Mouse (Mus musculus): ENCODE results near the gene Tex44. TPM values are rescaled to one million over a fixed set of nuclear protein-coding genes. Genes with fewer than 3 reads are reported as not detected.
A peak's percentile ranks its signal among the peaks of the same experiment; 100 is the strongest.

Tex44 gene
- 0.74 and 1.2 TPM in 2 replicates for polyA plus RNA-seq (2012; rRNA removed)

DNA sequence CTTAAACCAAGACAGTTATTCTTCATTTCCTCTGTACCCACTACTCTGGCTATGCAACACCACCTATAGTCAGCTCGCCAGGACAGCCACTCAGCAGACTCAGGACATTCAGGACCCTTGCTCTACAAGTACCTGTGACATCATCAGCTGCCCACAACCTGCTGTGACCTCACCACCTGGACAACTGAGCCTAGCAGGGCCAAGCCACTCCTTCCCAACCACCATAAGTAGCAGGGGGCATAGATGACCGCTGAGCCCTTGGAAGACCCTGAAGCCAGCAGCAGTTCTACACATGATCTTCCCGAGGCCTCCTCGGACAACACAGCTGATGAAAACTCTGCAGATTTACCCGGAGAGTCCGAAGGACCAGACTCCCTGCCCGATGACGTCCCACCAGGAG lies at the start of gene Tex44, which contains the start of gene Nmur1:
Tex44 (plus strand) TSS at position 202 of the 400 bp plus-strand sequence.
Nmur1 (minus strand) TSS at position 101 of the 400 bp plus-strand sequence.
- H3K27ac ChIP-seq (ENCODE audit: control insufficient read depth, insufficient read depth, low read length) = peak within 1 kb of the TSS; percentile 99
- no peak for TF ChIP-seq CTCF (IDR thresholded peaks at IDR 0.05; ENCODE audit: borderline replicate concordance, control insufficient read depth, extremely low read depth, insufficient read depth, low read length, poor library complexity)
- no peak for TF ChIP-seq POLR2A (IDR thresholded peaks at IDR 0.05; ENCODE audit: control insufficient read depth, extremely low read depth, insufficient read depth, low read length, poor library complexity)
- no peak for DNase-seq
- H3K27me3 ChIP-seq (ENCODE audit: control insufficient read depth, insufficient read depth, low read length) = no peaks in the 10 kb centered on the region
- WGBS = 96% methylated on average over 8 of the region's 8 CpGs
- H3K4me3 ChIP-seq (ENCODE audit: control insufficient read depth, insufficient read depth, low read length) = no peak within 1 kb of the TSS
- H3K36me3 ChIP-seq (ENCODE audit: control insufficient read depth, insufficient read depth, low read length) = no peaks in the 10 kb centered on the region
- H3K4me1 ChIP-seq (replicated peaks; ENCODE audit: control insufficient read depth, insufficient read depth, low read length) = peaks cover 49% of the 10 kb centered on the region

DNA sequence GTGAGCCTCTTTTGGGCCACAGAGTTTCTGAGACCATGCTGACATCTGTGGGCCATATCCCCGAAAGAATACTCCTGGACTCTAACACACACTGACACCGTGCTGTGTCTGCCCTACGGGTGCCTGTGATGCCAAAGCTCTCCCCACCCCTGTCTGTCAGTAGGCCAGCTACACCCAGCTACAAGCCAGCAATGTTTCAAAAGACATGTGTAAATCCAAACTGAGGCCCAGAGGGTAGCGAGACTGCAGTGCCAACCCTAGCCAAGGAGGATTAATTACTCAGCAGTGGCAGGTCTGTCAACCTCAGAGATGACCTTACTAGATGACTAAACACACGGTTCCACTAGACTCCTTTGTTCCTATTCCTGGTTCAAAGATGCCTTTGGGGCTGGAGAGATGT lies 49.8 kb upstream of the Tex44 start:
- no peaks in the 10 kb centered on the region for H3K36me3 ChIP-seq (ENCODE audit: control insufficient read depth, insufficient read depth, low read length)
- no peak overlapping the region for H3K4me3 ChIP-seq (ENCODE audit: control insufficient read depth, insufficient read depth, low read length)
- H3K27ac ChIP-seq (ENCODE audit: control insufficient read depth, insufficient read depth, low read length) = no peak overlapping the region
- 90% methylated on average over 5 of the region's 5 CpGs for WGBS
- H3K4me1 ChIP-seq (replicated peaks; ENCODE audit: control insufficient read depth, insufficient read depth, low read length) = peaks cover 14% of the 10 kb centered on the region
- DNase-seq = no peak
- no peak for TF ChIP-seq POLR2A (IDR thresholded peaks at IDR 0.05; ENCODE audit: control insufficient read depth, extremely low read depth, insufficient read depth, low read length, poor library complexity)
- TF ChIP-seq CTCF (IDR thresholded peaks at IDR 0.05; ENCODE audit: borderline replicate concordance, control insufficient read depth, extremely low read depth, insufficient read depth, low read length, poor library complexity) = no peak
- H3K27me3 ChIP-seq (ENCODE audit: control insufficient read depth, insufficient read depth, low read length) = no peaks in the 10 kb centered on the region

- Histone ChIP-seq H3K4me1 (replicated peaks; ENCODE audit: control insufficient read depth, insufficient read depth, low read length) (peaks cover 14% of the 10 kb centered on the region), H3K36me3 (ENCODE audit: control insufficient read depth, insufficient read depth, low read length) (no peaks in the 10 kb centered on the region), H3K27ac (ENCODE audit: control insufficient read depth, insufficient read depth, low read length) (no peak overlapping the region), H3K27me3 (ENCODE audit: control insufficient read depth, insufficient read depth, low read length) (no peaks in the 10 kb centered on the region), H3K4me3 (ENCODE audit: control insufficient read depth, insufficient read depth, low read length) (no peak overlapping the region)
- 7% methylated on average over 6 of the region's 6 CpGs for WGBS
- TF ChIP-seq POLR2A (IDR thresholded peaks at IDR 0.05; ENCODE audit: control insufficient read depth, extremely low read depth, insufficient read depth, low read length, poor library complexity) = no peak
- no peak for TF ChIP-seq CTCF (IDR thresholded peaks at IDR 0.05; ENCODE audit: borderline replicate concordance, control insufficient read depth, extremely low read depth, insufficient read depth, low read length, poor library complexity)
- DNase-seq = no peak
These were observed 47.5 kb upstream of the Tex44 start for GRCm38 (mm10) chr1:86378662-86379061.

DNA sequence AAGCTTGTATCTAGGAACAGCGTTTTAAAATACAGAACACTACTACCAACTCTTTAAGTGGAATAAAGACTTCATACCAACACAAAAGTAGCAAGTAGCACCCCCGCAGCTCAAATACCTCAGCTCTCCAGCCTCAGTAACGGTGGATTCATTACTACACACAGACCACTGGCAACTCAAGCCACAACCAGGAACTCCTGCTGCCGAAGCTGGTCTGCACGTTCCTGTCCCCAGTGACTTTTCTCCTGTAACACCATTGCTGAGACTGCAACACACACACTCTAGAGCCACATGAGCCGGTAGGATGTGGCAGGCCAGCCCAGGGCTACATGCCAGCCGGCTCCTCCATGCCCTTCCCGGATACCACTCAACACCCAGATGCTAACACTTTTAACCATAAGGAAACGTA lies 47.0 kb upstream of the Tex44 start:
- TF ChIP-seq POLR2A (IDR thresholded peaks at IDR 0.05; ENCODE audit: control insufficient read depth, extremely low read depth, insufficient read depth, low read length, poor library complexity) = no peak
- TF ChIP-seq CTCF (IDR thresholded peaks at IDR 0.05; ENCODE audit: borderline replicate concordance, control insufficient read depth, extremely low read depth, insufficient read depth, low read length, poor library complexity) = no peak
- no peaks in the 10 kb centered on the region for H3K36me3 ChIP-seq (ENCODE audit: control insufficient read depth, insufficient read depth, low read length)
- DNase-seq = no peak
- no peaks in the 10 kb centered on the region for H3K27me3 ChIP-seq (ENCODE audit: control insufficient read depth, insufficient read depth, low read length)
- H3K4me1 ChIP-seq (replicated peaks; ENCODE audit: control insufficient read depth, insufficient read depth, low read length) = peaks cover 14% of the 10 kb centered on the region
- no peak overlapping the region for H3K4me3 ChIP-seq (ENCODE audit: control insufficient read depth, insufficient read depth, low read length)
- no peak overlapping the region for H3K27ac ChIP-seq (ENCODE audit: control insufficient read depth, insufficient read depth, low read length)
- WGBS = 11% methylated on average over 9 of the region's 9 CpGs

- 0 out of 2 replicates have a peak overlapping the region, but pooled peaks have one; percentile 6 for H3K4me3 ChIP-seq (ENCODE audit: control insufficient read depth, insufficient read depth, low read length)
- 35% methylated on average over 13 of the region's 13 CpGs for WGBS
- H3K27ac ChIP-seq (ENCODE audit: control insufficient read depth, insufficient read depth, low read length) = no peak overlapping the region
- no peak for TF ChIP-seq POLR2A (IDR thresholded peaks at IDR 0.05; ENCODE audit: control insufficient read depth, extremely low read depth, insufficient read depth, low read length, poor library complexity)
- peak; percentile 95 for TF ChIP-seq CTCF (IDR thresholded peaks at IDR 0.05; ENCODE audit: borderline replicate concordance, control insufficient read depth, extremely low read depth, insufficient read depth, low read length, poor library complexity)
- H3K4me1 ChIP-seq (replicated peaks; ENCODE audit: control insufficient read depth, insufficient read depth, low read length) = peaks cover 14% of the 10 kb centered on the region
- no peaks in the 10 kb centered on the region for H3K27me3 ChIP-seq (ENCODE audit: control insufficient read depth, insufficient read depth, low read length)
- H3K36me3 ChIP-seq (ENCODE audit: control insufficient read depth, insufficient read depth, low read length) = no peaks in the 10 kb centered on the region
- peak; percentile 43 for DNase-seq
These were observed 45.1 kb upstream of the Tex44 start for GRCm38 (mm10) chr1:86381027-86381426.

DNA sequence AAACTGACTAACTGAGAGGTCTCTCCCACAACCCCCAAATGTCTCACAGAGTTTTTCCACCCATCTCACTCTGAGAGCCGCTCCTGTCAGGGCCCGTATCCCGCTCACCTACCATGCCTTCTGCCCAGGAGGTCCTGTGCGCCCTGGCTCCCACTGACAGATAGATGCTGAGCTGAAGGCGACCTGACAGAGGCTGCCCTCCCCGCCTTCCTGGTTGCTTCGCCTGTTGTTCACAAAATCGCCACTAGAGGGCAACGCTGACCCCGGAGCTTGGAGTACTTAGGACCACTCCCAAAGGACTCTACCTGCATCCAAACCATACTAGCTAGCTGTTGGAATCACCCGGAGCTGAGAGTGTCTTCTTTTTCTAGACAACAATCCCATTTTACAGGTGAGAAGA lies 36.9 kb upstream of the Tex44 start:
- H3K4me1 ChIP-seq (replicated peaks; ENCODE audit: control insufficient read depth, insufficient read depth, low read length) = peaks cover 10% of the 10 kb centered on the region
- no peaks in the 10 kb centered on the region for H3K36me3 ChIP-seq (ENCODE audit: control insufficient read depth, insufficient read depth, low read length)
- H3K4me3 ChIP-seq (ENCODE audit: control insufficient read depth, insufficient read depth, low read length) = no peak overlapping the region
- H3K27ac ChIP-seq (ENCODE audit: control insufficient read depth, insufficient read depth, low read length) = no peak overlapping the region
- WGBS = 5% methylated on average over 11 of the region's 11 CpGs
- peak; percentile 86 for DNase-seq
- no peaks in the 10 kb centered on the region for H3K27me3 ChIP-seq (ENCODE audit: control insufficient read depth, insufficient read depth, low read length)
- TF ChIP-seq POLR2A (IDR thresholded peaks at IDR 0.05; ENCODE audit: control insufficient read depth, extremely low read depth, insufficient read depth, low read length, poor library complexity) (no peak), CTCF (IDR thresholded peaks at IDR 0.05; ENCODE audit: borderline replicate concordance, control insufficient read depth, extremely low read depth, insufficient read depth, low read length, poor library complexity) (peak; percentile 86)

- WGBS = 89% methylated on average over 2 of the region's 2 CpGs
- no peak for TF ChIP-seq CTCF (IDR thresholded peaks at IDR 0.05; ENCODE audit: borderline replicate concordance, control insufficient read depth, extremely low read depth, insufficient read depth, low read length, poor library complexity)
- Histone ChIP-seq H3K4me3 (ENCODE audit: control insufficient read depth, insufficient read depth, low read length) (no peak overlapping the region), H3K27ac (ENCODE audit: control insufficient read depth, insufficient read depth, low read length) (no peak overlapping the region), H3K27me3 (ENCODE audit: control insufficient read depth, insufficient read depth, low read length) (no peaks in the 10 kb centered on the region), H3K36me3 (ENCODE audit: control insufficient read depth, insufficient read depth, low read length) (no peaks in the 10 kb centered on the region), H3K4me1 (replicated peaks; ENCODE audit: control insufficient read depth, insufficient read depth, low read length) (peaks cover 17% of the 10 kb centered on the region)
- no peak for DNase-seq
These were observed 34.7 kb upstream of the Tex44 start for GRCm38 (mm10) chr1:86391425-86391824.

Data from thymus, adult 2 months (tissue).